6 mouse cellular contexts compared by ENCODE assay signal in genomic region chr3:133513475-133513874, GRCm38 (mm10).
"Had no signal": no experiment of that assay in that cellular context is flagged by ENCODE, and none has a peak within 500 bp of the region (broad histone marks: within the 10 kb centered on the region; RNA-seq: fewer than 3 reads in every experiment).

No protein-coding gene starts in this region.

- DNase-seq: lung, adult 18-20 months; lung, postnatal 14 days; lung, postnatal 36 days; right cerebral cortex, postnatal 14 days; thymus, postnatal 14 days; thymus, postnatal 36 days had no signal
